Mouse (Mus musculus): ENCODE data around the gene Kidins220. TPM values are rescaled to one million over a fixed set of nuclear protein-coding genes. Genes with fewer than 3 reads are reported as not detected.
A peak's percentile ranks its signal among the peaks of the same experiment; 100 is the strongest.

The Kidins220 gene
- total RNA-seq (2021), result 100 to 1,000 TPM; 106 to 116 TPM

- intact Hi-C loops (cut with DNase I), result no loop called here
- peak; percentile 95 to 99 for DNase-seq
These were observed at the start of gene Kidins220 for GRCm38 (mm10) chr12:24974446-24975114. TSS of gene Kidins220 (plus strand) at chr12:24974925.

- intact Hi-C loops (cut with DNase I), result no loop called here
- no peak for DNase-seq
These were observed 49.4 kb upstream of the Kidins220 start for GRCm38 (mm10) chr12:24925276-24925675.

GRCm38 (mm10) chr12:24925684-24926083 is 49.0 kb upstream of the Kidins220 start:
- intact Hi-C loops (cut with DNase I), result no loop called here

GRCm38 (mm10) chr12:24928051-24928748 is 46.5 kb upstream of the Kidins220 start:
- intact Hi-C loops (cut with DNase I), result no loop called here
- peak in 1 of 2 experiments; percentile 21 for DNase-seq

More at GRCm38 (mm10) chr12:24925684-24926083, 49.0 kb upstream of the Kidins220 start:
- no peak for DNase-seq

- intact Hi-C loops (cut with DNase I), result no loop called here
- no peak for DNase-seq
These were observed 45.7 kb upstream of the Kidins220 start for GRCm38 (mm10) chr12:24929043-24929442.

GRCm38 (mm10) chr12:24930760-24931159 is 44.0 kb upstream of the Kidins220 start:
- no peak for DNase-seq
- intact Hi-C loops (cut with DNase I), result no loop called here

- intact Hi-C loops (cut with DNase I), result no loop called here
- DNase-seq, result no peak
These were observed 42.6 kb upstream of the Kidins220 start for GRCm38 (mm10) chr12:24932120-24932519.

- DNase-seq, result no peak
- intact Hi-C loops (cut with DNase I), result no loop called here
These were observed 41.4 kb upstream of the Kidins220 start for GRCm38 (mm10) chr12:24933206-24933775.

GRCm38 (mm10) chr12:24933996-24934395 is 40.7 kb upstream of the Kidins220 start:
- intact Hi-C loops (cut with DNase I), result no loop called here
- DNase-seq, result no peak

- no peak for DNase-seq
- intact Hi-C loops (cut with DNase I), result no loop called here
These were observed 38.4 kb upstream of the Kidins220 start for GRCm38 (mm10) chr12:24936281-24936680.

- intact Hi-C loops (cut with DNase I), result no loop called here
- DNase-seq, result no peak
These were observed 35.4 kb upstream of the Kidins220 start for GRCm38 (mm10) chr12:24939372-24939771.

- intact Hi-C loops (cut with DNase I), result no loop called here
- DNase-seq, result no peak
These were observed 32.0 kb upstream of the Kidins220 start for GRCm38 (mm10) chr12:24942619-24943287.

- intact Hi-C loops (cut with DNase I), result no loop called here
- no peak for DNase-seq
These were observed 31.3 kb upstream of the Kidins220 start for GRCm38 (mm10) chr12:24943427-24943826.

- DNase-seq, result no peak
- intact Hi-C loops (cut with DNase I), result no loop called here
These were observed 30.1 kb upstream of the Kidins220 start for GRCm38 (mm10) chr12:24944597-24944996.

GRCm38 (mm10) chr12:24947065-24947464 is 27.7 kb upstream of the Kidins220 start:
- intact Hi-C loops (cut with DNase I), result loop anchor here (5.0 kb wide), 1 partner anchor 115 kb away; the partner anchor contains the start of gene Mboat2
- no peak for DNase-seq

GRCm38 (mm10) chr12:24948344-24948743 is 26.4 kb upstream of the Kidins220 start:
- DNase-seq, result peak; percentile 44 to 68

GRCm38 (mm10) chr12:24950376-24951046 is 24.2 kb upstream of the Kidins220 start:
- DNase-seq, result no peak
- intact Hi-C loops (cut with DNase I), result no loop called here

More at GRCm38 (mm10) chr12:24948344-24948743, 26.4 kb upstream of the Kidins220 start:
- intact Hi-C loops (cut with DNase I), result loop anchor here (1.0 to 5.0 kb wide), 3 partner anchors 116 to 238 kb away; partner anchors contain the start of gene Mboat2

GRCm38 (mm10) chr12:24952147-24952546 is 22.6 kb upstream of the Kidins220 start:
- peak; percentile 67 to 81 for DNase-seq
- intact Hi-C loops (cut with DNase I), result no loop called here

- intact Hi-C loops (cut with DNase I), result no loop called here
- DNase-seq, result no peak
These were observed 19.6 kb upstream of the Kidins220 start for GRCm38 (mm10) chr12:24955137-24955536.

GRCm38 (mm10) chr12:24958526-24958925 is 16.2 kb upstream of the Kidins220 start:
- no peak for DNase-seq
- intact Hi-C loops (cut with DNase I), result no loop called here
